Mouse (Mus musculus) liver, embryonic 14.5 days (tissue): Measurements from ENCODE around the gene Klf6.

Experiments
- CTCF ChIP-seq: IDR thresholded peaks from 2 replicates; pipeline ENCODE4 v1.5.1; 2016; ENCODE audit warnings: antibody characterized with exemption, low read depth, control low read depth
- EP300 ChIP-seq: IDR thresholded peaks from 2 replicates; pipeline ENCODE4 v1.6.1; 2016; ENCODE audit warnings: antibody characterized with exemption, low read depth

- no peak for TF ChIP-seq CTCF
- no peak for TF ChIP-seq EP300
Observed at GRCm38 (mm10) chr13:5861157-5862002, at the start of gene Klf6.
